Mouse (Mus musculus): ENCODE data around the gene Frem1. TPM values are rescaled to one million over a fixed set of nuclear protein-coding genes. Genes with fewer than 3 reads are reported as not detected.
A peak's percentile ranks its signal among the peaks of the same experiment; 100 is the strongest.

Gene Frem1
- 1 to 10 TPM; 2.2 to 2.6 TPM for total RNA-seq (2021)
- long read RNA-seq, experiment 1, partial matches to known transcripts = 1 of 4 reads
- long read RNA-seq, experiment 1, other reads (novel, unspliced or antisense) = 3 of 4 reads
- long read RNA-seq, experiment 2 = 0 reads

GRCm38 (mm10) chr4:83051634-83052577 is at the start of gene Frem1:
TSS of gene Frem1 (minus strand) at chr4:83052339.
- no peak for TF ChIP-seq CTCF (conservative IDR thresholded peaks at IDR 0.05)
- no peak within 1 kb of the TSS for H3K27ac ChIP-seq
- no peak for DNase-seq (ENCODE audit: low spot score in 2 of 2)
- H3K4me3 ChIP-seq = peak within 1 kb of the TSS; percentile 32

- H3K4me3 ChIP-seq = no peak overlapping the region
- no peak for DNase-seq (ENCODE audit: low spot score in 2 of 2)
- TF ChIP-seq CTCF (conservative IDR thresholded peaks at IDR 0.05) = no peak
- H3K27ac ChIP-seq = no peak overlapping the region
These were observed 46.9 kb upstream of the Frem1 start for GRCm38 (mm10) chr4:83099025-83099424.

GRCm38 (mm10) chr4:83093941-83094340 is 41.8 kb upstream of the Frem1 start:
- H3K4me3 ChIP-seq = no peak overlapping the region
- DNase-seq (ENCODE audit: low spot score in 2 of 2) = no peak
- TF ChIP-seq CTCF (conservative IDR thresholded peaks at IDR 0.05) = no peak
- H3K27ac ChIP-seq = no peak overlapping the region

- TF ChIP-seq CTCF (conservative IDR thresholded peaks at IDR 0.05) = no peak
- DNase-seq (ENCODE audit: low spot score in 2 of 2) = no peak
- no peak overlapping the region for H3K4me3 ChIP-seq
- no peak overlapping the region for H3K27ac ChIP-seq
These were observed 38.7 kb upstream of the Frem1 start for GRCm38 (mm10) chr4:83090691-83091448.

GRCm38 (mm10) chr4:83080364-83081174 is 28.4 kb upstream of the Frem1 start:
- TF ChIP-seq CTCF (conservative IDR thresholded peaks at IDR 0.05) = no peak
- Histone ChIP-seq H3K27ac (no peak overlapping the region), H3K4me3 (no peak overlapping the region)
- no peak for DNase-seq (ENCODE audit: low spot score in 2 of 2)

- no peak for TF ChIP-seq CTCF (conservative IDR thresholded peaks at IDR 0.05)
- Histone ChIP-seq H3K27ac (no peak overlapping the region), H3K4me3 (no peak overlapping the region)
- no peak for DNase-seq (ENCODE audit: low spot score in 2 of 2)
These were observed 12.1 kb upstream of the Frem1 start for GRCm38 (mm10) chr4:83064191-83064590.

GRCm38 (mm10) chr4:83061564-83061963 is 9.4 kb upstream of the Frem1 start:
- no peak for TF ChIP-seq CTCF (conservative IDR thresholded peaks at IDR 0.05)
- no peak for DNase-seq (ENCODE audit: low spot score in 2 of 2)
- Histone ChIP-seq H3K27ac (no peak overlapping the region), H3K4me3 (no peak overlapping the region)

- Histone ChIP-seq H3K4me3 (no peak overlapping the region), H3K27ac (no peak overlapping the region)
- DNase-seq (ENCODE audit: low spot score in 2 of 2) = no peak
- TF ChIP-seq CTCF (conservative IDR thresholded peaks at IDR 0.05) = no peak
These were observed 6.5 kb upstream of the Frem1 start for GRCm38 (mm10) chr4:83058617-83059016.

GRCm38 (mm10) chr4:83058182-83058581 is 6.0 kb upstream of the Frem1 start:
- Histone ChIP-seq H3K4me3 (no peak overlapping the region), H3K27ac (no peak overlapping the region)
- TF ChIP-seq CTCF (conservative IDR thresholded peaks at IDR 0.05) = no peak
- no peak for DNase-seq (ENCODE audit: low spot score in 2 of 2)

- no peak for TF ChIP-seq CTCF (conservative IDR thresholded peaks at IDR 0.05)
- DNase-seq (ENCODE audit: low spot score in 2 of 2) = no peak
- Histone ChIP-seq H3K27ac (no peak overlapping the region), H3K4me3 (no peak overlapping the region)
These were observed 4.4 kb upstream of the Frem1 start for GRCm38 (mm10) chr4:83056496-83056895.

GRCm38 (mm10) chr4:83055444-83055843 is 3.3 kb upstream of the Frem1 start:
- DNase-seq (ENCODE audit: low spot score in 2 of 2) = no peak
- H3K4me3 ChIP-seq = no peak overlapping the region
- TF ChIP-seq CTCF (conservative IDR thresholded peaks at IDR 0.05) = no peak
- H3K27ac ChIP-seq = no peak overlapping the region

- no peak overlapping the region for H3K4me3 ChIP-seq
- no peak for TF ChIP-seq CTCF (conservative IDR thresholded peaks at IDR 0.05)
- no peak for DNase-seq (ENCODE audit: low spot score in 2 of 2)
- H3K27ac ChIP-seq = no peak overlapping the region
These were observed 1.1 kb upstream of the Frem1 start for GRCm38 (mm10) chr4:83053206-83053605.
